Mouse (Mus musculus) heart, embryonic 14.5 days (tissue): ENCODE data around the gene Hdac10. TPM values are rescaled to one million over a fixed set of nuclear protein-coding genes. Genes with fewer than 3 reads are reported as not detected.

Experiments
- ATAC-seq: fragments of 200-750 bp; cut with Nextera tagmentation; 2 replicates; pipeline ENCODE4 v1.8.0; 2017; ENCODE audit warnings: low read depth, moderate TSS enrichment; ENCODE audit not compliant: insufficient number of reproducible peaks, insufficient read depth, low FRiP score
- H3K27ac ChIP-seq, 2 experiments: fragments of 200-500 bp in 1 of 2; fragments of 300-500 bp in 1 of 2; sonication (generic) in 1 of 2; replicated peaks in 1 of 2; 2 replicates each; pipeline ENCODE4 v1.5.1; 2012 to 2014; ENCODE audit warnings: low read depth in 2 of 2, low read length in 2 of 2, control low read depth in 1 of 2, mild to moderate bottlenecking in 1 of 2, mixed read lengths in 1 of 2; ENCODE audit not compliant: control insufficient read depth in 1 of 2, insufficient read depth in 1 of 2
- H3K27me3 ChIP-seq: fragments of 300-500 bp; sonication (generic); 2 replicates; pipeline ENCODE4 v1.6.1; 2014; ENCODE audit warnings: mild to moderate bottlenecking, low read length, control low read depth; ENCODE audit not compliant: control insufficient read depth, insufficient read depth
- H3K36me3 ChIP-seq: fragments of 300-500 bp; sonication (generic); 2 replicates; pipeline ENCODE4 v1.6.1; 2014; ENCODE audit warnings: mild to moderate bottlenecking, control low read depth, low read length, mixed read lengths; ENCODE audit not compliant: control insufficient read depth, insufficient read depth
- H3K4me1 ChIP-seq, 2 experiments: fragments of 200-500 bp in 1 of 2; fragments of 300-500 bp in 1 of 2; sonication (generic) in 1 of 2; 2 replicates each; pipeline ENCODE4 v1.6.1; 2012 to 2014; ENCODE audit warnings: low read length in 2 of 2, control low read depth in 1 of 2, mixed read lengths in 1 of 2; ENCODE audit not compliant: control insufficient read depth in 2 of 2, insufficient read depth in 2 of 2
- H3K4me2 ChIP-seq: fragments of 300-500 bp; sonication (generic); 2 replicates; pipeline ENCODE4 v1.6.1; 2014; ENCODE audit warnings: mild to moderate bottlenecking, low read length
- H3K4me3 ChIP-seq, 2 experiments: fragments of 200-500 bp in 1 of 2; fragments of 300-500 bp in 1 of 2; sonication (generic) in 1 of 2; 2 replicates each; pipeline ENCODE4 v1.5.1; 2012 to 2014; ENCODE audit warnings: low read length in 2 of 2, mild to moderate bottlenecking in 2 of 2, control low read depth in 1 of 2, low read depth in 1 of 2, moderate library complexity in 1 of 2; ENCODE audit not compliant: control insufficient read depth in 1 of 2, insufficient read depth in 1 of 2
- H3K9ac ChIP-seq: fragments of 300-500 bp; sonication (generic); 2 replicates; pipeline ENCODE4 v1.6.1; 2014; ENCODE audit warnings: mild to moderate bottlenecking, low read length
- H3K9me3 ChIP-seq: fragments of 300-500 bp; sonication (generic); 2 replicates; pipeline ENCODE4 v1.6.1; 2016; ENCODE audit warnings: low read length, control low read depth; ENCODE audit not compliant: control insufficient read depth
- WGBS: fragments of 180-500 bp; shearing (Covaris S2); extraction: QIAGEN DNeasy Blood & Tissue Kit; methylation state at CpG from one replicate; pipeline ENCODE4 v1.1.7; 2014; 5-methylcytosine and 5-hydroxymethylcytosine counted together
- polyA plus RNA-seq: library from polyadenylated mRNA; unstranded; fragments of >200 nt; fragmentation: Nextera tagmentation; extraction: Ambion mirVana; gene quantifications from 2 replicates; pipeline ENCODE4 v1.2.1, GENCODE M21; 2014

The Hdac10 gene
- polyA plus RNA-seq, 1 experiment from 2014 or later = 11.0 TPM

GRCm38 (mm10) chr15:89141443-89141842 lies 12.9 kb upstream of the Hdac10 start:
- H3K4me3 ChIP-seq = no peak overlapping the region
- no peak overlapping the region for H3K4me2 ChIP-seq
- H3K9me3 ChIP-seq = no peaks in the 10 kb centered on the region
- H3K9ac ChIP-seq = no peak overlapping the region
- no peaks in the 10 kb centered on the region for H3K36me3 ChIP-seq
- WGBS = 25% methylated on average over 5 of the region's 5 CpGs
- H3K27ac ChIP-seq = no peak overlapping the region
- H3K4me1 ChIP-seq = peaks cover 24 to 28% of the 10 kb centered on the region in 2 experiments
- ATAC-seq = no peak
- peaks cover 39% of the 10 kb centered on the region for H3K27me3 ChIP-seq

GRCm38 (mm10) chr15:89140659-89141252 lies 12.3 kb upstream of the Hdac10 start, which contains the start of gene Mapk12:
Gene Mapk12 (minus strand): TSS chr15:89140703.
- H3K27ac ChIP-seq = no peak within 1 kb of the TSS
- H3K9me3 ChIP-seq = no peaks in the 10 kb centered on the region
- 1% methylated on average over 19 of the region's 21 CpGs for WGBS
- ATAC-seq = peak; percentile 70
- peak within 1 kb of the TSS; percentile 63 to 68 for H3K4me3 ChIP-seq
- peaks cover 24 to 25% of the 10 kb centered on the region in 2 experiments for H3K4me1 ChIP-seq
- H3K27me3 ChIP-seq = peaks cover 33% of the 10 kb centered on the region
- H3K36me3 ChIP-seq = no peaks in the 10 kb centered on the region
- peak within 1 kb of the TSS; percentile 74 for H3K9ac ChIP-seq
- peak within 1 kb of the TSS; percentile 99 for H3K4me2 ChIP-seq

- peak overlapping the region; percentile 99 for H3K4me2 ChIP-seq
- under 1% methylated on average over 52 of the region's 53 CpGs for WGBS
- peaks cover 27% of the 10 kb centered on the region for H3K27me3 ChIP-seq
- H3K4me3 ChIP-seq = peak overlapping the region; percentile 63 to 68
- peak overlapping the region; percentile 74 for H3K9ac ChIP-seq
- peak; percentile 37 for ATAC-seq
- H3K36me3 ChIP-seq = no peaks in the 10 kb centered on the region
- no peaks in the 10 kb centered on the region for H3K9me3 ChIP-seq
- no peak overlapping the region for H3K27ac ChIP-seq
- peaks cover 24 to 25% of the 10 kb centered on the region in 2 experiments for H3K4me1 ChIP-seq
Measured at GRCm38 (mm10) chr15:89140048-89140658, 11.7 kb upstream of the Hdac10 start.

GRCm38 (mm10) chr15:89138531-89138930 lies 10.0 kb upstream of the Hdac10 start:
- Histone ChIP-seq H3K4me1 (peaks cover 24 to 25% of the 10 kb centered on the region in 2 experiments), H3K9ac (no peak overlapping the region), H3K4me3 (no peak overlapping the region), H3K27ac (no peak overlapping the region), H3K36me3 (no peaks in the 10 kb centered on the region), H3K27me3 (peaks cover 24% of the 10 kb centered on the region; the same call in 1 of the 2 replicates), H3K4me2 (no peak overlapping the region), H3K9me3 (no peaks in the 10 kb centered on the region)
- WGBS = 95% methylated on average over 6 of the region's 6 CpGs
- ATAC-seq = no peak

GRCm38 (mm10) chr15:89138046-89138405 lies 9.5 kb upstream of the Hdac10 start:
- Histone ChIP-seq H3K36me3 (peaks cover 3% of the 10 kb centered on the region; the same call in 1 of the 2 replicates), H3K9ac (no peak overlapping the region), H3K4me1 (peaks cover 24 to 25% of the 10 kb centered on the region in 2 experiments), H3K27ac (no peak overlapping the region; a peak in 1 of 4 replicates), H3K27me3 (peaks cover 21% of the 10 kb centered on the region; the same call in 1 of the 2 replicates), H3K9me3 (no peaks in the 10 kb centered on the region), H3K4me3 (no peak overlapping the region), H3K4me2 (no peak overlapping the region; the same call in 1 of the 2 replicates)
- ATAC-seq = no peak
- WGBS = 76% methylated on average over 7 of the region's 7 CpGs

- Histone ChIP-seq H3K4me2 (peak overlapping the region; percentile 50), H3K27me3 (peaks cover 21% of the 10 kb centered on the region; the same call in 1 of the 2 replicates), H3K4me3 (peak overlapping the region in 1 of 2 experiments; percentile 15; a peak in 2 of 4 replicates), H3K36me3 (peaks cover 8% of the 10 kb centered on the region; the same call in 1 of the 2 replicates), H3K9ac (peak overlapping the region; percentile 66), H3K27ac (peak overlapping the region in 1 of 2 experiments; percentile 65; a peak in 3 of 4 replicates), H3K9me3 (no peaks in the 10 kb centered on the region), H3K4me1 (peaks cover 24 to 25% of the 10 kb centered on the region in 2 experiments)
- 36% methylated on average over 11 of the region's 11 CpGs for WGBS
- no peak; the same call in 1 of the 2 replicates for ATAC-seq
Measured at GRCm38 (mm10) chr15:89137378-89138045, 9.0 kb upstream of the Hdac10 start.

- no peak for ATAC-seq
- H3K36me3 ChIP-seq = peaks cover 16% of the 10 kb centered on the region; the same call in 1 of the 2 replicates
- no peak overlapping the region for H3K27ac ChIP-seq
- peaks cover 24 to 25% of the 10 kb centered on the region in 2 experiments for H3K4me1 ChIP-seq
- no peak overlapping the region for H3K4me3 ChIP-seq
- no peak overlapping the region for H3K9ac ChIP-seq
- H3K27me3 ChIP-seq = peaks cover 14% of the 10 kb centered on the region; the same call in 1 of the 2 replicates
- H3K9me3 ChIP-seq = no peaks in the 10 kb centered on the region
- no peak overlapping the region; the same call in 1 of the 2 replicates for H3K4me2 ChIP-seq
- WGBS = 94% methylated on average over 5 of the region's 5 CpGs
Measured at GRCm38 (mm10) chr15:89136461-89137155, 8.1 kb upstream of the Hdac10 start.
